Mouse (Mus musculus) frontal cortex, postnatal 10 days (tissue): ENCODE measurements around the gene 4632433K11Rik.
A peak's percentile ranks its signal among the peaks of the same experiment; 100 is the strongest.
"Not testable (repeated sequence)": the region's sequence is repeated elsewhere in the genome, so short reads cannot be mapped to it uniquely, and the experiment has no call there.

ENCODE experiments used
- DNase-seq, 2 experiments: peaks; one replicate each; pipeline ENCODE4 v3.0.0; 2022; ENCODE audit warnings: low spot score in 2 of 2, mixed read lengths in 1 of 2

4632433K11Rik gene

DNA sequence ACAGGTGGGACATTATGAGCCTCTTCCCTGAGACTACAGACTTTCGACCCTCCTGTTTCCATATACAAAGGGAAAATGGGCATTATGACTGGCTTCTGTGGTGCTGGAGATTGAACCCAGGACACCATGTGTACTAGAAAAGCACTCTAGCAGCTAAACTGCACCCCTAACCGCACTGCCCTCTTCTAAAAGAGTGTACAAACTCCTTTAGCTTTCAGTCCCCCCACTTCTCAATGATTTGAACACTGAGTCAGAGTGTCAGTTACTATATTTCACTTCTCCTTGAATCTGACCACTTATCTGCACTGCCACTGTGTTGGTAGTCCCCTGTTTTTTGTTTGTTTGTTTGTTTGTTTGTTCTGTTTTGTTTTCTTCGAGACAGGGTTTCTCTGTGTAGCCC, at the start of gene 4632433K11Rik:
Gene 4632433K11Rik, plus strand, starts transcription at position 301 of the 400 bp plus-strand sequence.
- DNase-seq, result no peak

DNA sequence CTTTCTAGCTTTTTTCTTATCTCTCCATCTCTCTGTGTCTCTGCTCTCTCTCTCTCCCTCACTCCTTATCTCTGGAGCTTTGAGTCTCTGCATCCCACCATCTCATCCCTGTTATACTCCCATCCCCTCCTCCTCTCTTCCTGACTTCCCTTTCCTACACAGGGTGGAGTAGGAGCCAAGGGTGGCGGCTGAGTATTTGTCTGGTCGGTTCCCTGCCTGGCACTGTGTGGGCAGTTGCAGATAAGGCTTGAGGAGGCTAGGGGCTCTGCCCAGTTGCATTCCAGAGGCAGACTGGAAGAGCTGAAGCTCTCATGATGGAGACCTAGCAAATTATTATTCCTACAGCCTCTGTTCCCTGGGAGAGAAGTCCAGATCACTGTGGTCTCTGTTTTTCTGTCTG, 45.7 kb upstream of the 4632433K11Rik start:
- no peak for DNase-seq

DNA sequence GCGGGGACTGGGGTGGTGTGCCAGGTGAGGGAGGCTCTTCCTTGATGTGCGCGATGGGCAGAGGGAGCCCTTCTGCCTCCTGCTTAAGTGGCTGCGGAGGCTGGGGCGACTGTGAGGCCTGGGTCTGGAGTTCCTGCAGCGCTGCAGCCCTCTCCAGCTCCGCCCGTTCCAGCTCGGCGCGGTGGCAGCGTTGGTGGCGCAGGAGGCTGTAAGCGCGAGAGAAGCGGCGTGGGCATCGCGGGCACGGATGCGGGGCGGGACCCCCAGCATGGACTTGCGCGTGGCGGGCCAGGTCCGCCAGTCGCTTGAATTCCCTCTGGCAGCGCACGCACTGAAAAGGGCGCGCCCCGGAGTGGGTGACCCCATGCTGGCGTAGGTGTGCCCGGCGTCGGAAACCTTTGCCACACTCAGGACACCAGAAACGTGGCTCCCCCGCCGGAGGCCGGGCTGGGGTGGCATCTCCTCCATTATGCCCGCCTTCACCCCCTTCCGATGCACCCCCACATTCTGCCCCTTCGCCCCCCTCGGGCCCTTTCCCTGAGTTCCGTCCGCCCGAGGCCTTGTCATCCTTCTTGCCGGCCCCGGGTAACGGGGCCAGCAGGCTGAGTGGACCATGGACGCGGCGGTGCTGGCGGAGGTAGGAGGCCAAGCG, 40.4 kb upstream of the 4632433K11Rik start:
- DNase-seq, result no peak

DNA sequence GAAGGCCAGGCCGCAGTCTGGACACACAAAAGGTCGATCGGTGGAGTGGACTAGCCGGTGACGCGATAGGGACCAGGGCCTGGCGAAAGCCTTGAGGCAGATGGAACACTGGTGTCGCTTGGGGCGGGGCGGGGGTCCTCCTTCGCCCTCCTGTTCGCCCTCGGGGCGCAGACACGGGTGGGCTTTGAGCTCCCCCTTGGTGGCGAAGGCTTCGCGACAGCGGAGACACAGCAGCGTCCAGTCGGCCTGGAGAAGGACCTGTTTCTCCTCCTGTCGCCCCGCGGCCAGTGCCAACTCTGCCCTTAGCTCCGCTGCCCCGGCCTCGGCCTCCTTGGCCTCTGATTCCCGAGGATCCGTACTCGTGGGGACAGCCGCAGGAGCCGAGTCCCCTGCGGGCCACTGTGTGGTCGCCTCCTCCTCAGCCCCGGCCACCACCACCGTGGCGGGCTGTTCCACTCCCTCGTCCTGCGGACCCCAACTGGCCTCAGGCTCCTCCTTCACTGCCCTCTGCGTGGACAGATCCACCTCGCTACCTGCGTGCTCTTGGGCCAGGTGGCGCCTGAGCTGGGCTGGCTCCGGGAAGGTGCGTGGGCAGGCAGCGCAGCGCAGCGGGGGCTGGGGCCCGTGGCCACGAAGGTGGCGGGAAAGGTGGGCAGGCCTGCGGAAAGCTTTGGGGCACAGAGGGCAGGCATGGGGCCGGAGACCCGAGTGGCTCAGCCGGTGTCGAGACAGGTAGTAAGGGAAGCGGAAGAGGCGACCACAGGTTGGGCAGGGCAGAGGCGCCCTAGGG, 39.7 kb upstream of the 4632433K11Rik start:
- DNase-seq, result no peak

DNA sequence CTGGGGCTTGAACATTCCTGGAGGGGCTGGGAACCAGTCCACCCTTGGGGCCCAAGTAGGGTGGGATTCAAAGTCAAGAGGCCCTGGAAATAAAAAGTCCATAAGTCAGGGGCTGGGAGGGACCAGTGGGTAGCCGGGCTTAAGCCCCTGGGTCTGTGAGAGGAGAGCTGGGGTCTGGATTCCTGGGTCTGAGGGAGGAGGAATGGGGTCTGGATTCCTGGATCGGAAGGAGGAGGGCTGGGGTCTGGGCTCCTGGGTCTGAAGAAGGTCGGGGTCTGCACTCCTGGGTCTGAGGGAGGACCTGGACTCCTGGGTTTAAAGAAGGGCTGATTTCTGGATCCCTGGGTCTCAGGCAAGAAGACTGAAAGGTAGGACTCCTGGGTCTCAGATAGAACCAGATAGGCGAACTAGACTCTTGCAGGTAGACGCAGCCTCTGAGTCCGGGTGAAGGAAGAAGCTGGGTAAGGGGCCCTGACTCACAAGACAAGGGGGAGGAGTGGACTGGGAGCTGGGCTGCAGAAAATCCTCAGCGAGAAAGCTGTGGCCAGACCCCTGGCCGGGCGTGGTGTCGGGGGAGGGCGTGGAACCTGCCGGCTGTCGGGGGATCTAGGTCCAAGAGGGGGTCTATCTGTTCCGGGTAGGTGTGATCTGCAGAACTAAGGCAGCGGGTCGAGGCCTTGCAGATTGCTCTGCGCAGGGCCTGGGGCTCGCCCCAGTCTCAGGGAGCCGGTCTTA, 38.5 kb upstream of the 4632433K11Rik start:
- DNase-seq, result no peak

DNA sequence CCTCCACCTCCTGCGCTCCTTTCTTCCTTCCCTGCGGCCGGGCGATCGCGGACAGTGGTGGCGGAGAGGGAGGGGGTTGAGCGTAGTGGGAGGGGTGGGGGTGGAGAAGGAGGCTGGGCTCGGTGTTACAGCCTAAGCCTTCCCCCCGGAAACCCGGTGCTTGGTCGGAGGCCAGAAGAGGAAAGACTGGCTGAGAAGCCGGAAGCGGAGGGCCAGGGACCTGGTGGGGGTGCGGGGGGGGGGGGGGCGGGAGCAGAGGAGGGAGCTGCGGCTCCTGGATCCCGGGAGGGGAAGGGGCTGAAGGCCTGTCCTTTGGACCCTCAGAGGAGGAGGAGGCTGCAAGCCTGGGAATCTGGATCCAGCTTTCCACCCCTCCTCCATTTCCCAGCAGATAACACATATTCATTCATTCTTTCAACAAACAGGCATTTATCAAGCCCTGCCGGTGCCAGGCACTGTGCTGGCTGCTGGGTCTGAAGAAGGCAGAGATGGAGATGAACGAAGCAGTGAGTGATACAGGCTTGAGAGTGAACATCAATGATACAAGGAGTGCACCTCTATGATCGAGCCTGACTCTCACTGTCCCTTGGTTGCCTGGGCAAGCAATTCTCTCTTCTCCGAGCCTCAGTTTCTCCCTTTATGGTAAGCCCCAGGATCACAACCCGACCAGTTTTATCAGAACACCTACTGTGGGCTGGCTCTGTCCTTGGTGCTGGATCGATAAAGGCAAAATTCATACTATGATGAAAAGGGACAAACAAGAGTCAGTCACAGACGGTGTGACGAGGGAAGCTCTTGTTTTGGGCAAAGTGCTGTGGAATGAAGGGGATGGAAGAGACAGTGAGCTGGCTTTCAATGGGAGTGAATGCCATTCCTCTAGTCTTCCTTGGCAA, 37.7 kb upstream of the 4632433K11Rik start, which contains the start of gene Zfp579:
Gene Zfp579, minus strand, starts transcription at position 156 of the 893 bp plus-strand sequence.
- DNase-seq, result peak; percentile 85 to 92

DNA sequence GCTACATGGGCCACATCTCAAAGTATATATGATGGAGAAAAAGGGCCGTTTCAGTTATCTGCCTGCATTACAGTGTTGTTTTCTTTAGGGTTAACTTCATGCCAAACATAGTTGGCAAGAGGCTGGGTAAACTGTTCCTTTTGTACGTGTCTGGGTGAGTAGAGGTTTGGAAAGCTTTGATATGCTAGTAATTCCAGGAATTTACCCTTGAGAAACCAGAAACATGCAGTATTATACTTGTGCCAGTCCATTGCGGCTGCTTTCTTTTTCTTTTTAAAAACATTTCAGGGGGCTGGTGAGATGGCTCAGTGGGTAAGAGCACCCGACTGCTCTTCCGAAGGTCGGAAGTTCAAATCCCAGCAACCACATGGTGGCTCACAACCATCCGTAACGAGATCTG, 37.0 kb upstream of the 4632433K11Rik start:
- DNase-seq, result no peak

DNA sequence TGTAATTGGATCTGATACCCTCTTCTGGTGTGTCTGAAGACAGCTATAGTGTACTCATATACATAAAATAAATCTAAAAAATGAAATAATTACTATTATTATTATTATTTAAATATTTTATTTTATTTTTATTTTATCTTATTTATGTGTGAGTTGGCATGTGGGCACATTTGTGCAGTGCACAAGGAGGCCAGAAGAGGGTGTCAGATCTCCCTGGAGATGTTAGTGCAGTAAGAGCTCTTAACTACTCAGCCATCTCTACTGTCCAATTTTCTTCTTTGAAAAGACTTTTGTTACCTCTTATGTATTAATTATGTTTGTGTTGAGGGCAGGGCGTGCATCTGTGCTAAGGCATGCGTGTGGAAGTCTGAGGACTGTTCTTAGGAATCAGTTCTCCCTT, 34.0 kb upstream of the 4632433K11Rik start:
- no peak for DNase-seq

DNA sequence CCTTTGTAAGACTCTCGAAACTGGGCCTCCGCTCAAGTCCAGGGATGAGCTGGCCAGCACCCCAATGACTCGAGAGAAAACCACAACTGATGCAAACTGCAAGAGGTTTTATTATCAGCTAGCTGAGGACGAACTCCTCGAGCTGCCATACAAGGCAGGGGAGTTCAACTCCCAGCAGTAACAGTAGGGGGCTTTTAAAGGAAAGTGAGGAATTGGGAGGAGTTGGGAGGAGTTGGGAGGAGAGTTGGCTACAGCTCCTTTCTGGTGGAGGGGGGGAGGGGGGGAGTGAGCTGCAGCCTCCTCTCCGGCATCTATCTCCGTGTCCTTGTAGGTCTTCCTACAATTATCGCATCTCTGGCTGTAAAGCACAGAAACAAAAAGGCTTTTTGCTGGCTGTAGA, 31.0 kb upstream of the 4632433K11Rik start:
- not testable (repeated sequence) for DNase-seq

DNA sequence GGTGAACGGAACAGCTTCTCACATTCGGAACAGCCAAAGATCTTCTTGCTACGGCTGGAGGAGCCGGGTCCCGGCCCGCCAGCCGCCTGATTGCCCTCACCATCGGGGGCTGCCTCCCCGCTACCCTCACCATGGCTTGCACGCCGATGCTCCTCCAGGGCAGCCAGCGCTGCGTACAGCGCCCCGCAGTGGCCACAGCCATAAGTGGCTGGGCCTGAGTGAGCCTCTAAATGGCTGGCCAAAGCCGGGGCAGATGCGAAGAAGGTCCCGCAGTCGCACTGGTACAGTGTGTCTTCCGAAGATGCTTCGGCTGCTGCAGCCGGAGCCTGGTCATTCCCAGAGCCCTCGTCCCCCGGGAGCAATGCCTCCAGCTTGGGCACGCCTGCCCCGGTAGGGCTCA, 25.7 kb upstream of the 4632433K11Rik start:
- no peak for DNase-seq

DNA sequence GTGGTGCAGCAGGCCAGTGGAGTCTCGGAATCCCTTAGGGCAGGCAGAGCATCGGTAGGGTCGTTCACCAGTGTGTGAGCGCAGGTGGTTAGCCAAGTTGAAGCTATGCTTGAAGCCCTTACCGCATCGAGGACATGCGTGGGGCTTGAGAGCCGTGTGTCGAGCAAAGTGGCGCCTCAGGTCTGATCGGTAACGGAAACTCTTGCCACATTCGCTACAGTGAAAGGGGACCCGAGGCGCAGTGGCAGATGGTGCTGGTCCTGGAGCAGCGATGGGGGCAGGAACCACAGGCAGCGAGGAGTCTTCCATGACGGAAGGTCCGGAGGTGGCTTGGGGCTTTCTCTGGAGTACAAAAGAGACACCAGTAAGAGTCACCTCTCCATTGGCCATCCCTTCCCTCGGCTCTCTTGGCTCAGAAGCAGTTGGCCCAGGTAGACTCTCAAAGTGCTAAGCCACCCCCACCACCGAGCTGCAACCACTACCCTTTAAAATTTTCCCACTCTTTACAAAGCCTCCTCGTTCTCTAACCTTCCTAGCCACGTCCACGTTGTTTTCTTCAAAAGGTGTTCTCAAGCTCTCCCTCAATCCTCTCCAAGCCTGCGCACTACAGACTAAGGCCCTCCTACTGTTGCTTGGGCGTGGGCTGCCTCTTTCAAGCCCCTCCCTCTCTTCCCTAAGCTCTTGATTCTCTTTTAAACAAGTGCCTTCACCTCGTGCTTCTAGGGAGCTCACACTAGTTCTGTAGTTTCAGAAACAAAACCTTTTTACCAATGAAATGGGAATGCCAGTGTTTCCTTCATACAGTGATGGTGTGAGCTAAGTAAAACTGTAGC, 21.0 kb upstream of the 4632433K11Rik start:
- no peak for DNase-seq

DNA sequence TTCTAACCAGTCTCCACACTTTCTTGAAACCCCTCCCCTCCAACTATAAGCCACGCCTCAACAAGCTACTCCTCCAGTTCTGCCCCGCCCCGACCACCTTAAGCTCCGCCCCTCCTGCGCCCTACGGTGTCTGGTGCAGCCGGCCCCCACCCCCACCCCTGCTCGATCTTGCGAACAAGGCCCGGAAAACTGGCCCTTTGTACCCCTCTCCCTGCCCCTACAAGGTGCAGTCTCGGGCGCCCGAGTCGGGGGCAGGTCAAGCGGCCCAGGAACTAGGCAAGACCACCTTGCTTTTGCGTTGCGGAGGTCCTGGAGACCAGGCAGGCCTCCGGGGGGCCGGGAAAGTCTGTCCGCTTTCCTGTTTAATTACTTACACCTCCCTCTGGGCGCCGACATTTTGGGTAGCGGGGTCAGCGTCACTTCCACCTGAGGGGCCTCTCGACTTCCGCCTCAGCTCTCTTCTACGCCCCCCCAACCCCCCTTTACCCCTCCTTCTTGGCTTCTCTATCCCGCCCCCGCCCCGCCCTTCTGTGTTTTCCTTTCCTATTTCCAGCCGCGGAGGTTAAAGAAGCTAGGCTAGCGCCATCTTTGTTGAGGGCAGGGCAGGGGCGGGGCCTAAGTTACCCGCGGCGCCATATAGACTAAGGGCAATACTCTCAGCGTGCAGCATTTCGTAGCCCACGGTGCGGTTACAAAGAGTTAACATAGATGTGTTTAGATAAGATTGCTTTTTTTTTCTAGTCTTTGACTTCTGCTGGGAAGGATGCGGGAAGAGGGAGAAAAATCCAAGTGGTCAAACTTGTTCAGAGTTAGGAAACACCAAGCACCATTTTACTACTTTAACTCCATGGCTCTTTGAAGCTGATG, 19.4 kb upstream of the 4632433K11Rik start, which contains the start of the genes Zfp524 and Fiz1:
Gene Zfp524, plus strand, starts transcription at position 165 of the 867 bp plus-strand sequence.
Gene Fiz1, minus strand, starts transcription at position 447 of the 867 bp plus-strand sequence.
- DNase-seq, result peak; percentile 95

DNA sequence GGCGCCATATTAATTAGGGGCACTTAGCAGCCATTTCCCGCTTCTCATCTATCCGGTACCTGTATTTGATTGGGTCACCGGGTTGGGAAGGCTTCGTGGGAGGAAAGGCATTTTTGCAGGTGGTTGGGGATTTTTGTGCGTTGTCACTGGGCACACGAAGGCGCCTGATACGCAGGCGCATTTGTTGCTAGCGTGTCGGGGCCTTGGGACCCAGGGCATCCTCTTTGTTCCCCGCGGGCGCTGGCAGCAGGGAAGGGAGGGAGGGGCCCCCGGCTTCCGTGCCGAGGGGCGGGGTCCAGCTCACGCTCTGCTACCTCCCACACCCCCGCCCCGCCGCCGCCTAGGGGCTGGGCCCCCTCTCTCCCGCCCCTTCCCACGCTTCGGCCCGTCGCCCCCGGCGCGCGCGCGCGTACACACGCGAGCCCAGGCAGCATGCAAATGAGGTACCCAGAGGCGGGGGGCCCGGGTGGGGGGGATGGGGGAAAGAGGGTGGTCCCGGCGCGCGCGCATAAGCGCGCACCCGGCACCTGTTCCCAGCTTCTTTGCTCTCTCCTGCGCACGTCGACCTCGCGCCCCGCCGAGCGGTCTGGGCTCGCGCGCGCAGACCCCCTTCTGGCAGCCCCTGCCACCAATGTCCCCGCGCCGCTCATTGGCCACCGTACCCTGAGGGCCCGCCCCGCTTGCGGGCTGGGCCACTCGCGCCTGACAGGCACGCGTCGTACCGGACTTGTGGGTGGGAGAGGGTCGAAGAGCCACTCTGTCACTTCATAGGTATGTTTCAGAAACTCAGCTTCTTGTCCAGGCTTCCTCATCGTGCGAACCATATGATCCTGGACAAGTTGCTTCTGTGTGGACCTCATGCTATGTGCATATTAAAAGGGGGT, 18.6 kb upstream of the 4632433K11Rik start, which contains the start of gene Gm44973:
Gene Gm44973, plus strand, starts transcription at position 379 of the 884 bp plus-strand sequence.
- DNase-seq, result peak; percentile 90 to 91

DNA sequence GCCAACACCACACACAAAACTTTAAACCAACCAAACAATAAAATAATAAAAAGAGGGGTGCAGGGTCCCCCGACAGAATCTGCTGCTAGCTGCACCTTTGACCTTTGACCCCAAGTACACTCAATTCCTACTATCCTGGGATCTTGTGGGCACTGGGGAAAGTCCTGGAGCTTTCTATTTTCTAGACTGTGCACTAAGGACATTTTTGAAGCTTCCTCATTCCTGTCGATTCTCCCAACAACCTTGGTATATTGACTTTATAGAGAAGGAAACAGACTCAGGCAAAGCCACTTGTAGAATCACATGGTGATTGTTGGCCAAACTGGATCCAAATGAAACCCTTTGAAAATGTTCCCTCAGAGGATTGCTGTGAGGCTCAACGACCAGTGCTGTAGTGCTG, 17.9 kb upstream of the 4632433K11Rik start:
- DNase-seq, result no peak

DNA sequence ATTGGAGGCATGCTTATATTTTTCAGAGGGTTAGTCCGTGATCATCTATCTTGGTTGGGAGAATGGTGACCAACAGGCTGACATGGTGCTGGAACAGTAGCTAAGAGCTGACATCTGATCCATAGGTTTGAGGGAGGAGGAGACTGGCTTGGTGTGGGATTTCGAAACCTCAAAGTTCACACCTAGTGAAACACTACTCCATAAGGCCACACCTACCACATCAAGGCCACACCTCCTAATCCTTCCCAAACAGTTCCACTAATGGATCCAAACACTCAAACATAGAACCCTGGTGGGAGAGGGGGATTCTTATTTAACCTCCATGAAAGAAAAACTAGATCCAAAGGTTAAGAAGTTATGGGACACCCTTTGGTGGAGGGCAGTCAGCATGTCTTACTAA, 17.0 kb upstream of the 4632433K11Rik start:
- no peak for DNase-seq

DNA sequence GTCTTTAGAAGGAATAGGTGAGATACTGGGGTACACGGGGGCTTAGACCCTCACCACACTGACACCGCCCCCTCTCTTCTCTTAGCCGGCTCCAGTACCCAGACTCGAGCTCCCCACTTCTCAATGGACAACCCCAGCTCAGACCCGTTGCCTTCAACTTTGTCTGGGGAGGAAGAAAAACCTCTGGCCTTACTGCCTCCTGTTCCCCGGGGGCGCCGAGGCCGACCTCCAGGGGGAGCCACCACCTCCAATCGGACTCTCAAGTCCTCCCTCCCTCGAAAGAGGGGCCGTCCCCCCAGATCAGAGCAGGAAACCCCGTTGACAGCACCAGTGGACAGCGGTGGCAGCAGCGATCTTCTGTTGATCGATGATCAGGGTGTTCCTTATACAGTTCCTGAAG, 16.6 kb upstream of the 4632433K11Rik start:
- no peak for DNase-seq

DNA sequence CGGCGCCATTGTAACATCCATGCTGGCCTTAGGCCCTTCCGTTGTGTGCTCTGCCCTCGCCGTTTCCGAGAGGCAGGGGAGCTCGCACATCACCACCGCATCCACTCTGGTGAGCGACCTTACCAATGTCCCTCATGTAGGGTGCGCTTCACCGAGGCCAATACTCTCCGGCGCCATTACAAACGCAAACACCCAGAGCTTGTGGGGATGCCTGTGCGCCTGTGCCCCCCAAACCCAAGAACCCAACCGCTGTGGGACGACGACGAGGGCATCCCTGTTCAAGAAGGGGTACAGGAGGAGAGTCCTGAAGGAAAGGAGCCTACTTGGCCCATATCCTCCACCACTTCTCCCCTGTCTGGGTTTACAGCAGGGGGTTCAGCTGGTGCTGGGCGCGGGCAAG, 16.0 kb upstream of the 4632433K11Rik start:
- no peak for DNase-seq

DNA sequence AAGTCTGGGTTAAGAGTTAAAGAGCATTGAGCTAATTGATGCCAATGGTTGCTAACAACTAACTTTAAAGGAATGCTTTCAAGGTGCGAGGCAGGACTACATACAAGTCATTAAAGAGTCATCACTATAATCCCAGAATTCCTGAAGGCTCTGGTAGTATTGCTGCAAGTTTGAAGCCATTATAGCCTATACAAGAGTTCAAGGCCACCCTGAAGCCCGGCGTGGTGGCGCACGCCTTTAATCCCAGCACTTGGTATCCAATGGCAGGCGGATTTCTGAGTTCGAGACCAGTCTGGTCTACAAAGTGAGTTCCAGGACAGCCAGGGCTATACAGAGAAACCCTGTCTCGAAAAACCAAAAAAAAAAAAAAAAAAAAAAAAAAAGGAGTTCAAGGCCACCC, 14.3 kb upstream of the 4632433K11Rik start:
- DNase-seq, result not testable (repeated sequence)
